Mouse (Mus musculus): ENCODE data around the gene Nmnat2. TPM values are rescaled to one million over a fixed set of nuclear protein-coding genes. Genes with fewer than 3 reads are reported as not detected.

Gene Nmnat2
- total and polyA plus RNA-seq, 2 experiments = 0.18 to 0.23 TPM

DNA sequence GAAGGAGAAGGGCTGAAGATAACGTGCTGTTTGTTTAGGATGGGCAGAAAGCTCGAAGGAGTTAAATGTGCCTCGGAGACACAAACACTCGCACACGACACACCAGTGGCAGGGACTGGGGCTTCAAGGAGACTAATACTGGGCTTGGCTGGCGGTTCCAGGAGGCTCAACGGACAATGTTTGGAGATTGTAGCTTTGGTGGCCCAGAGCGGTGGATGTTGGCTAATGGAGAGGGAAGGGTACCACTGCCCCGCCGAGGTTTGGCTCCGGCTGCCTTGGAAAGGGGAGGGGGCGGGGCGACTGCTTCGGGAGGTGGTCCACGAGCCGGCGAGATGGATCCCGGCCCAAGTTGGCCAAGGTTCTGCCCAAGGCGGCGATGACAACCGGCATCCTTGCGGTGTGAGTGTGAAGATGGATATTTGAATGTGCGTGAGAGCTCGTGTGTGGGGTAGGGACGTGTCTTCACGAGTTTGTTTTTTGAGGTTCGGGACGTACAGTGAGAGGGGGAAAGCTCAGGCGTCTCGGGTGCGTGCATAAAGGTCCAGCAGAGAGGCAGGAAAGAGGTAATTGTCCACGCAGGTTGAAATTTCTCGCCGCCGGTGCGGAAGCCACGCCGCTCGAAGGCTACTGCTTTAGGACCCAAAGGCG is 895 bp downstream of the Nmnat2 start:
- no peak overlapping the region for H3K9ac ChIP-seq (ENCODE audit: low read depth, low read length)

GRCm38 (mm10) chr1:152956221-152956620 is 1.4 kb downstream of the Nmnat2 start:
- WGBS = 9% methylated on average over 14 of the region's 14 CpGs
- no peaks in the 10 kb centered on the region for H3K79me2 ChIP-seq (ENCODE audit: control insufficient read depth, insufficient read depth, low read length)
- H3K9ac ChIP-seq (ENCODE audit: low read depth, low read length) = no peak overlapping the region
- H3K27ac ChIP-seq (replicated peaks; ENCODE audit: insufficient read depth, low read depth, low read length) = no peak overlapping the region
- H3K36me3 ChIP-seq (ENCODE audit: control insufficient read depth, insufficient read depth, low read length) = no peaks in the 10 kb centered on the region
- no peak overlapping the region for H3K4me3 ChIP-seq (ENCODE audit: insufficient read depth, low read depth, low read length)
- DNase-seq (ENCODE audit: extremely low read depth, low read depth, low spot score) = no peak
- H3K4me1 ChIP-seq (ENCODE audit: control insufficient read depth, insufficient read depth, low read length) = no peaks in the 10 kb centered on the region; the same call in 1 of the 2 replicates
- TF ChIP-seq CTCF (IDR thresholded peaks at IDR 0.05; ENCODE audit: low read depth, low read length) = no peak
- peaks cover 19% of the 10 kb centered on the region for H3K27me3 ChIP-seq (ENCODE audit: control insufficient read depth, insufficient read depth, low read length)

More for the DNA sequence above, 895 bp downstream of the Nmnat2 start:
- TF ChIP-seq POLR2A (IDR thresholded peaks at IDR 0.05; ENCODE audit: extremely low read depth, insufficient read depth, low read length) = no peak
- DNase-seq (ENCODE audit: extremely low read depth, low read depth, low spot score) = no peak
- H3K27ac ChIP-seq (replicated peaks; ENCODE audit: insufficient read depth, low read depth, low read length) = no peak overlapping the region
- 0 out of 2 replicates have a peak overlapping the region, but pooled peaks have one; percentile 3 for H3K4me3 ChIP-seq (ENCODE audit: insufficient read depth, low read depth, low read length)
- peaks cover 19% of the 10 kb centered on the region for H3K27me3 ChIP-seq (ENCODE audit: control insufficient read depth, insufficient read depth, low read length)
- 5% methylated on average over 40 of the region's 40 CpGs for WGBS
- H3K4me1 ChIP-seq (ENCODE audit: control insufficient read depth, insufficient read depth, low read length) = no peaks in the 10 kb centered on the region; the same call in 1 of the 2 replicates
- no peaks in the 10 kb centered on the region for H3K79me2 ChIP-seq (ENCODE audit: control insufficient read depth, insufficient read depth, low read length)
- H3K36me3 ChIP-seq (ENCODE audit: control insufficient read depth, insufficient read depth, low read length) = no peaks in the 10 kb centered on the region

- Histone ChIP-seq H3K27me3 (ENCODE audit: control insufficient read depth, insufficient read depth, low read length) (no peaks in the 10 kb centered on the region), H3K4me3 (ENCODE audit: insufficient read depth, low read depth, low read length) (no peak overlapping the region), H3K36me3 (ENCODE audit: control insufficient read depth, insufficient read depth, low read length) (no peaks in the 10 kb centered on the region), H3K27ac (replicated peaks; ENCODE audit: insufficient read depth, low read depth, low read length) (no peak overlapping the region), H3K9ac (ENCODE audit: low read depth, low read length) (no peak overlapping the region), H3K79me2 (ENCODE audit: control insufficient read depth, insufficient read depth, low read length) (no peaks in the 10 kb centered on the region), H3K4me1 (ENCODE audit: control insufficient read depth, insufficient read depth, low read length) (no peaks in the 10 kb centered on the region)
- no peak for DNase-seq (ENCODE audit: extremely low read depth, low read depth, low spot score)
- WGBS = 83% methylated on average over 10 of the region's 10 CpGs
- TF ChIP-seq POLR2A (IDR thresholded peaks at IDR 0.05; ENCODE audit: extremely low read depth, insufficient read depth, low read length) (no peak), CTCF (IDR thresholded peaks at IDR 0.05; ENCODE audit: low read depth, low read length) (no peak)
Observed at GRCm38 (mm10) chr1:152964344-152964743, 9.6 kb downstream of the Nmnat2 start.

- Histone ChIP-seq H3K4me1 (ENCODE audit: control insufficient read depth, insufficient read depth, low read length) (no peaks in the 10 kb centered on the region), H3K9ac (ENCODE audit: low read depth, low read length) (no peak overlapping the region), H3K36me3 (ENCODE audit: control insufficient read depth, insufficient read depth, low read length) (no peaks in the 10 kb centered on the region), H3K79me2 (ENCODE audit: control insufficient read depth, insufficient read depth, low read length) (no peaks in the 10 kb centered on the region), H3K27ac (replicated peaks; ENCODE audit: insufficient read depth, low read depth, low read length) (no peak overlapping the region), H3K4me3 (ENCODE audit: insufficient read depth, low read depth, low read length) (no peak overlapping the region), H3K27me3 (ENCODE audit: control insufficient read depth, insufficient read depth, low read length) (no peaks in the 10 kb centered on the region)
- DNase-seq (ENCODE audit: extremely low read depth, low read depth, low spot score) = no peak
- WGBS = 64% methylated on average over 6 of the region's 6 CpGs
- no peak for TF ChIP-seq POLR2A (IDR thresholded peaks at IDR 0.05; ENCODE audit: extremely low read depth, insufficient read depth, low read length)
- TF ChIP-seq CTCF (IDR thresholded peaks at IDR 0.05; ENCODE audit: low read depth, low read length) = no peak
Observed at GRCm38 (mm10) chr1:152966222-152966621, 11.4 kb downstream of the Nmnat2 start.

GRCm38 (mm10) chr1:152966686-152967085 is 11.9 kb downstream of the Nmnat2 start:
- Histone ChIP-seq H3K4me1 (ENCODE audit: control insufficient read depth, insufficient read depth, low read length) (no peaks in the 10 kb centered on the region), H3K4me3 (ENCODE audit: insufficient read depth, low read depth, low read length) (no peak overlapping the region), H3K27me3 (ENCODE audit: control insufficient read depth, insufficient read depth, low read length) (no peaks in the 10 kb centered on the region), H3K27ac (replicated peaks; ENCODE audit: insufficient read depth, low read depth, low read length) (no peak overlapping the region), H3K36me3 (ENCODE audit: control insufficient read depth, insufficient read depth, low read length) (no peaks in the 10 kb centered on the region), H3K9ac (ENCODE audit: low read depth, low read length) (no peak overlapping the region), H3K79me2 (ENCODE audit: control insufficient read depth, insufficient read depth, low read length) (no peaks in the 10 kb centered on the region)
- no peak for TF ChIP-seq POLR2A (IDR thresholded peaks at IDR 0.05; ENCODE audit: extremely low read depth, insufficient read depth, low read length)
- no peak for TF ChIP-seq CTCF (IDR thresholded peaks at IDR 0.05; ENCODE audit: low read depth, low read length)
- 96% methylated on average over 2 of the region's 2 CpGs for WGBS
- DNase-seq (ENCODE audit: extremely low read depth, low read depth, low spot score) = no peak

DNA sequence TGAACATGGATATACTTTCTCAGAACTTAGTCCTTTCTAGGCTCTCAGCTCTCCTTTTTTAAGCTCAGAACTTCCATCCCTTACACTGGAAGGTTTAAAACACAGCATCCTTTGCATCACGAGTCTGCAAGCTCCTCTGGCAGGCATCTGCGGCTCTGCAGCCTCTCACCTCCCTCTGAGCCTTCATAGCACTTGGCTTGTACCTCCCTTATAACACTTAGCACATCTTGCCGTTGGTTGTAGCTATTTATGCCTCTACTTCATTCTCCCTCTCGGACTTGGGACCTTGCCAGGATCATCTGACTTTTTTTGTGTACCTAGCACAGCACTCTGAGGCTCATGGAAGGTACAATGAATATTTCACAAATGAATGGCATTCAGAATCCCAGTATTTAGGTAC is 14.3 kb downstream of the Nmnat2 start:
- no peaks in the 10 kb centered on the region for H3K4me1 ChIP-seq (ENCODE audit: control insufficient read depth, insufficient read depth, low read length)
- no peak overlapping the region for H3K27ac ChIP-seq (replicated peaks; ENCODE audit: insufficient read depth, low read depth, low read length)
- H3K9ac ChIP-seq (ENCODE audit: low read depth, low read length) = no peak overlapping the region
- no peak for TF ChIP-seq CTCF (IDR thresholded peaks at IDR 0.05; ENCODE audit: low read depth, low read length)
- TF ChIP-seq POLR2A (IDR thresholded peaks at IDR 0.05; ENCODE audit: extremely low read depth, insufficient read depth, low read length) = no peak
- H3K4me3 ChIP-seq (ENCODE audit: insufficient read depth, low read depth, low read length) = no peak overlapping the region
- H3K36me3 ChIP-seq (ENCODE audit: control insufficient read depth, insufficient read depth, low read length) = no peaks in the 10 kb centered on the region
- DNase-seq (ENCODE audit: extremely low read depth, low read depth, low spot score) = no peak
- H3K27me3 ChIP-seq (ENCODE audit: control insufficient read depth, insufficient read depth, low read length) = no peaks in the 10 kb centered on the region
- WGBS = 54% methylated on average over 4 of the region's 4 CpGs
- no peaks in the 10 kb centered on the region for H3K79me2 ChIP-seq (ENCODE audit: control insufficient read depth, insufficient read depth, low read length)

All from liver, adult 2 months (tissue).